Mouse (Mus musculus): ENCODE data around the gene Tgif2lx1. TPM values are rescaled to one million over a fixed set of nuclear protein-coding genes. Genes with fewer than 3 reads are reported as not detected.
"Not testable (repeated sequence)": the region's sequence is repeated elsewhere in the genome, so short reads cannot be mapped to it uniquely, and the experiment has no call there.

Tgif2lx1 gene
- not detected in 2 replicates for polyA plus RNA-seq (2015; fragmentation: Nextera tagmentation; extraction: Ambion mirVana)

DNA sequence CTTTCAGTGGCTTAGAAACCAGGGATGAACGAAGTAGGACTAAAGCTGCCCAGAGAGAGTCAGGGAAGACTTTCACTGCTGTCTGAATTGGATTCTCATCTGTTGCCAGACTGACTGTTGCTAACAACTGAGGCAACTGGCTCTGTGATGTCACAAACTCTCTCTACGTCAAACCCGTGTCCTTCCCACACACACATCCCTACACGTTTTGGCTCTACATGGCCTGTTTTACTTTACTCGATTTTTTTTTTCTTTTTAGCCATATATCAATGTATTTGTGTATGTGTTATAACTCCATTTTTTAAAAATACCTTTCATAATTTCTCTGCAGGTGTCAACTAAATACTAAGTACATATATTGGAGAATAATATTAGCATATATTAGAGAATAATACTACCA is at the start of gene Tgif2lx1:
Gene Tgif2lx1 (minus strand): TSS at position 101 of the 400 bp plus-strand sequence.
- not testable (repeated sequence) for H3K27ac ChIP-seq (replicated peaks); H3K27me3 ChIP-seq; H3K4me3 ChIP-seq; H3K4me2 ChIP-seq; H3K9me3 ChIP-seq; H3K36me3 ChIP-seq; ATAC-seq (ENCODE audit: low FRiP score, low read depth); H3K9ac ChIP-seq; H3K4me1 ChIP-seq (replicated peaks)
- no CpG with 5 or more reads among the region's 5 CpGs for WGBS

Other genes starting within 250 kb of the Tgif2lx1 start
- not detected in 2 replicates for gene Tgif2lx2, start 53.5 kb downstream of the Tgif2lx1 start, polyA plus RNA-seq (2015; fragmentation: Nextera tagmentation; extraction: Ambion mirVana)

All from hindbrain, embryonic 15.5 days (tissue).